In the genomic region with DNA sequence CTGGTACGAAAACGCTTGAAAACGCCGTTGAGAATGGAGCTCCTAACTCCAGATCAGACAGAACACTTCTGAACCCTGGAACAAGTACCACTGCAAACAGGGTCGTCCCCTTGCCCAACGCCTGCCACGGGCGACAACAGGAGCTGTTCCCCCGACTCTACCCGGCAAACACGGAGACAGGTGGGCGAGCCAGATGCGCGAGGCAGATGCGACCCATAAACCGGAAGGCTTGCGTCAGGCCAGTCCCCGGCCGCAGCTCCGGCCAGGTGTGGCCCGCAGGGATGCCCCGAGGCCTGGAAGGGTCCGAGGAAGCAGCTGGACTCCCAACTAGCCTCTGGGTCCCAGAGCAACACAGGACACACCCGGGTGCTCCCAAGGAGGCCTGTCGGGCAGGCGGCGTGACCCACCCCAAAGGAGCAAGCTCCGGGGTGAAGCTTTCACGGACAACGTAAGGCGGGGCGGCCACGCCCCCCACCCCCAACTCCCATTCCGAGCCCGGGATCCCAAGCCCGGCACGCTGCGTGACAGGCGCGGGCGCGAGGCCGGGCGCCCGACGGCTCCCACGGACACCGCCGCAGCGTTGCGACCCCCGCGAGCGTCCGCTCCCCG, we compare ENCODE assay signal across 8 mouse cellular contexts. TPM values are rescaled to one million over a fixed set of nuclear protein-coding genes. Genes with fewer than 3 reads are reported as not detected.
DNase-seq lines count a peak whose midpoint lies in the region; ATAC-seq and TF ChIP-seq lines count a peak whose summit lies in the region.

No protein-coding gene starts in this region.

- H3K27ac ChIP-seq in heart, embryonic 14.5 days (replicated peaks in 1 of 2; ENCODE audit: control insufficient read depth in 1 of 2, insufficient read depth in 1 of 2, low read depth in 2 of 2, low read length in 2 of 2), result peak overlapping the region; percentile 70 to 92
- H3K27ac ChIP-seq in left cerebral cortex, adult 2 months, result peak overlapping the region; percentile 88
- peak overlapping the region; percentile 96 for H3K27ac ChIP-seq in midbrain, embryonic 12.5 days (replicated peaks)
- peak overlapping the region; percentile 98 for H3K27ac ChIP-seq in stomach, postnatal 0 days (replicated peaks)

- no peaks in the 10 kb centered on the region for H3K9me3 ChIP-seq in heart, embryonic 14.5 days (ENCODE audit: control insufficient read depth, low read length)
- no peaks in the 10 kb centered on the region for H3K9me3 ChIP-seq in midbrain, embryonic 12.5 days
- no peaks in the 10 kb centered on the region for H3K9me3 ChIP-seq in stomach, postnatal 0 days (ENCODE audit: control insufficient read depth, low read length)

- no peaks in the 10 kb centered on the region for H3K27me3 ChIP-seq in heart, embryonic 14.5 days (ENCODE audit: control insufficient read depth, insufficient read depth, low read length)
- no peaks in the 10 kb centered on the region for H3K27me3 ChIP-seq in midbrain, embryonic 12.5 days
- no peaks in the 10 kb centered on the region for H3K27me3 ChIP-seq in stomach, postnatal 0 days (ENCODE audit: control insufficient read depth, insufficient read depth, low read length)

- H3K36me3 ChIP-seq in heart, embryonic 14.5 days (ENCODE audit: control insufficient read depth, insufficient read depth, low read length), result no peaks in the 10 kb centered on the region
- no peaks in the 10 kb centered on the region for H3K36me3 ChIP-seq in midbrain, embryonic 12.5 days
- no peaks in the 10 kb centered on the region for H3K36me3 ChIP-seq in stomach, postnatal 0 days (ENCODE audit: control insufficient read depth, insufficient read depth, low read length)

- peaks cover 6 to 29% of the 10 kb centered on the region in 2 experiments for H3K4me1 ChIP-seq in heart, embryonic 14.5 days (ENCODE audit: control insufficient read depth in 2 of 2, insufficient read depth in 2 of 2, low read length in 2 of 2)
- peaks cover 23% of the 10 kb centered on the region for H3K4me1 ChIP-seq in midbrain, embryonic 12.5 days
- peaks cover 7% of the 10 kb centered on the region; the same call in 1 of the 2 replicates for H3K4me1 ChIP-seq in stomach, postnatal 0 days (replicated peaks; ENCODE audit: control insufficient read depth, insufficient read depth)

- WGBS in heart, embryonic 14.5 days, result under 1% methylated on average over 50 of the region's 56 CpGs
- WGBS in midbrain, embryonic 12.5 days, result 1% methylated on average over 51 of the region's 56 CpGs
- WGBS in stomach, postnatal 0 days, result under 1% methylated on average over 33 of the region's 56 CpGs

- peak; percentile 7 for ATAC-seq in heart, embryonic 14.5 days (ENCODE audit: insufficient number of reproducible peaks, insufficient read depth, low FRiP score, low read depth)
- ATAC-seq in midbrain, embryonic 12.5 days (ENCODE audit: low FRiP score, low read depth), result peak; percentile 48; the same call in 1 of the 2 replicates
- ATAC-seq in stomach, postnatal 0 days (ENCODE audit: low FRiP score, low TSS enrichment), result peak; percentile 11

- intact Hi-C loops in left cerebral cortex, adult 2 months (cut with DNase I), result loop anchor here (2.0 kb wide), 1 partner anchor 67 kb away; the partner anchor contains the start of gene Twsg1

- peak; percentile 25 for DNase-seq in embryo, embryonic 10 days (ENCODE audit: low spot score)
- DNase-seq in embryo, embryonic 9.5 days (ENCODE audit: extremely low spot score), result no peak
- peak; percentile 36 to 40 for DNase-seq in B cell, adult 2 months
- DNase-seq in embryo, embryonic 10.5 days (ENCODE audit: low spot score), result peak; percentile 50
- DNase-seq in left cerebral cortex, adult 2 months (ENCODE audit: extremely low spot score in 1 of 2, low spot score in 2 of 2), result peak; percentile 37 to 55
- no peak for DNase-seq in stomach, postnatal 0 days (ENCODE audit: low spot score)

- no peak for TF ChIP-seq EP300 in stomach, postnatal 0 days (optimal IDR thresholded peaks at IDR 0.05)

- peak overlapping the region; percentile 98 for H3K4me3 ChIP-seq in heart, embryonic 14.5 days (ENCODE audit: control insufficient read depth in 1 of 2, insufficient read depth in 1 of 2, low read depth in 1 of 2, low read length in 2 of 2)
- peak overlapping the region; percentile 91 for H3K4me3 ChIP-seq in left cerebral cortex, adult 2 months
- peak overlapping the region; percentile 83 for H3K4me3 ChIP-seq in midbrain, embryonic 12.5 days
- H3K4me3 ChIP-seq in stomach, postnatal 0 days (ENCODE audit: low read depth, low read length), result peak overlapping the region; percentile 93

- no peak for TF ChIP-seq CTCF in left cerebral cortex, adult 2 months (IDR thresholded peaks at IDR 0.05)
- TF ChIP-seq CTCF in stomach, postnatal 0 days (IDR thresholded peaks at IDR 0.05; ENCODE audit: low read depth), result no peak

- H3K4me2 ChIP-seq in heart, embryonic 14.5 days (ENCODE audit: low read length), result peak overlapping the region; percentile 96
- H3K4me2 ChIP-seq in midbrain, embryonic 12.5 days (replicated peaks), result peak overlapping the region; percentile 94
- peak overlapping the region; percentile 95 for H3K4me2 ChIP-seq in stomach, postnatal 0 days (replicated peaks; ENCODE audit: low read depth)

- peak overlapping the region; percentile 95 for H3K9ac ChIP-seq in heart, embryonic 14.5 days (ENCODE audit: low read length)
- H3K9ac ChIP-seq in midbrain, embryonic 12.5 days (replicated peaks), result peak overlapping the region; percentile 90
- H3K9ac ChIP-seq in stomach, postnatal 0 days (ENCODE audit: low read length), result peak overlapping the region; percentile 92

RNA-seq across cellular contexts. Expression of gene Ralbp1, which starts 1.4 kb away (rescaled TPM):
- polyA plus RNA-seq in heart, embryonic 14.5 days (2014; fragmentation: Nextera tagmentation; extraction: Ambion mirVana), result 42.8 and 49.4 TPM in 2 replicates
- 10 to 100 TPM; 69.3 to 69.6 TPM for total RNA-seq in left cerebral cortex, adult 2 months (2021)
- 32.7 and 47.9 TPM in 2 replicates for polyA plus RNA-seq in midbrain, embryonic 12.5 days (2016; fragmentation: Nextera tagmentation; extraction: Ambion mirVana)
- 114 and 117 TPM in 2 replicates for polyA plus RNA-seq in stomach, postnatal 0 days (2015; fragmentation: Nextera tagmentation; extraction: Ambion mirVana)

Comparison
In these comparisons a context has a peak if more than half of its experiments do, and no peak if none do; other contexts are left out.
1. DNase-seq: peak in embryo, embryonic 10 days (single experiment), B cell, adult 2 months (2 of 2), embryo, embryonic 10.5 days (single experiment) and left cerebral cortex, adult 2 months (2 of 2); none in embryo, embryonic 9.5 days (single experiment) and stomach, postnatal 0 days (single experiment).
2. Peak in every context shown above with its lines, with median percentiles within 50 percentile points of each other: ATAC-seq, H3K27ac ChIP-seq, H3K4me2 ChIP-seq, H3K4me3 ChIP-seq and H3K9ac ChIP-seq.